Mouse (Mus musculus) gastrocnemius, postnatal 14 days (tissue): Measurements from ENCODE around the gene Sik3. TPM values are rescaled to one million over a fixed set of nuclear protein-coding genes. Genes with fewer than 3 reads are reported as not detected.
A peak's percentile ranks its signal among the peaks of the same experiment; 100 is the strongest.

Experiments used
- DNase-seq: peaks from one replicate; pipeline ENCODE4 v3.0.0; 2021; ENCODE audit warnings: mixed read lengths
- intact Hi-C: fragments of 180-260 bp; cut with DNase I; formaldehyde crosslinking; loops from one replicate; pipeline ENCODE4 v1.15.1; 2025; ENCODE audit warnings: low total_unique reads
- total RNA-seq, 2 experiments: library from RNA; stranded (reverse); gene quantifications; 2 replicates each; pipeline ENCODE4 v1.2.3; 2021

Gene Sik3
- total RNA-seq, 2 experiments from 2014 or later: 37.4 TPM

DNA sequence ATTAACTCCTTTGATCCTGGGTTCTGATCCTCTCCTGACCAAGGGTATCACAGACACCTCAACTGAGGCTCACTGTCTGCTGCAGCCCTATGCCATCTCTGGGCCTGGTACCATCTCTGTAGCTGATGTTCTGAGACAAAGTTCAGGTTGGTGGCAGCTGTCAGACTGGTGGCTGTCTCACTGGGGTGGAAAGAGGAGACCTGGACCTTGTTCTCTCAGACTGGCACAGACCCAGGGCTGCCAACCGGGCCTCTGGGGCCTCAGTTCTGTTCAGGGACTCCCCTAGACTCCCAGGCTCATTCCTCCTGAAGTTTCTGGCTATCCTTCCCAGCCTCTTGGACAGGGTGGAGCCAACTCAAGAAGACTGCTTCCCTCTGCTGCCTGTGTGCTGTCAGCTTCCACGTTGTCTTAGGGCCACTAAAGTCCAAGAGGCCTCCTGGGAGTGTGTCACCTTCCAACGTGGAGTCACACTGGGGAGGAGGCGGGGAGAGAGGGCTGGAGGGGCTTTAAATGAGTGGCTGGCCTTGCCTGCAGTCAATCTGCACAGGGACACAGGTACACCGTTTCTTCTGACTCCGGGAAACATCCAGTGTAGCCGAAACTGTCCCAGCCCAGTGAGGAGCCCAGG lies 228.0 kb downstream of the Sik3 start, which contains the start of gene Apoa4:
Gene Apoa4 (plus strand): TSS at position 171 of the 628 bp plus-strand sequence.
- intact Hi-C loops: no loop called here
- no peak for DNase-seq

DNA sequence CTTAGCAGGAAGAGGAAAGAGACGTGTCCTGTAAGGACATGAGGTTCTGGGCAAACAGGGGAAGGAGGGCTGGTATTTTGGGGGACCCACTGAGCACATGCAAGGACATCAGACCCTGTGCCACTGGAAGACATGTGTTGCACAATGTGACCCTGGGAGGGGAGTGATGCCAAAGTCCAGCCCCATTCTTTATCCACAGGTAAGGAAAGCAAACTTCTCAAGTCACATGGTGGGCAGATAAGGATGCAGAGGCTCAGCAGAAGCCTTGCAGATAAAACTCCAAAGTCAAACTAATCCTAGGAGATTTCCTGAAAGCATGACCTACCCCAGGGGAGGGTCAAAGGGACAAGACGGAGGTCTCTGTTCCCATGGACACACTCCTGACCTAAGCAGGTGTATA lies 229.2 kb downstream of the Sik3 start:
- DNase-seq: no peak
- intact Hi-C loops: no loop called here

DNA sequence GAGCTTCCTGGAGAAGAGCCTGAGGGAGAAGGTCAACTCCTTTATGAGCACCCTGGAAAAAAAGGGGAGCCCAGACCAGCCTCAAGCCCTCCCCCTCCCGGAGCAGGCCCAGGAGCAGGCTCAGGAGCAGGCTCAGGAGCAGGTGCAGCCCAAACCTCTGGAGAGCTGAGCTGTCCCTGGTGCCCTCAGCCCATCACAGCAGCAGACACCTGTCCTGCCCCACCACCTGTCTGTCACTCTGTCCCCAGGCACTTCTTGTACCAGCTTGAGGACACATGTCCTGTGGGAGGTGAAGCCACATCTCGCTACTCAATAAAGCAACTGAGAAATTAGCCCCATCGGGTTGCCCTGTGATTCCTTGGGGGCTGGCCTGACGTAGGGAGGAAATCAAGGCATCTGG lies 230.5 kb downstream of the Sik3 start:
- intact Hi-C loops: no loop called here
- DNase-seq: no peak

DNA sequence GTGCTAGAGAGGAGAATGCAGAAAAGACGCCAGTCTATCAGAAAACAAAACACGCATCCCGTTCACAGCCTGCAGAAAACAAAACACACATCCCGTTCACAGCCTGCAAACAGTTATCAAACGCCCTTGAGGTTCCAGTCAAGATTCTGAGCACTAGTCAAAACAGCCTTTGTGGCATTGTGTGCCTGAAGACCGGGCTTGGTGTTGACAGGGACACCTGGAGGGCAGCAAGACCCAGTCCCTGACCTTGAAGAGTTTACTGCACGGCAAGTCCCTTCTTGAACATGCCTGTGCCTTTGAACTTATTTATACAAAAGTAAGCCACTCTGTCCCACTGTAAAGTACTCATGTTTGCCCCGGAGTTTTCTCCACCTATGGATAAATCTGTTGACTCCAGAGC lies 231.0 kb downstream of the Sik3 start:
- intact Hi-C loops: no loop called here
- no peak for DNase-seq

DNA sequence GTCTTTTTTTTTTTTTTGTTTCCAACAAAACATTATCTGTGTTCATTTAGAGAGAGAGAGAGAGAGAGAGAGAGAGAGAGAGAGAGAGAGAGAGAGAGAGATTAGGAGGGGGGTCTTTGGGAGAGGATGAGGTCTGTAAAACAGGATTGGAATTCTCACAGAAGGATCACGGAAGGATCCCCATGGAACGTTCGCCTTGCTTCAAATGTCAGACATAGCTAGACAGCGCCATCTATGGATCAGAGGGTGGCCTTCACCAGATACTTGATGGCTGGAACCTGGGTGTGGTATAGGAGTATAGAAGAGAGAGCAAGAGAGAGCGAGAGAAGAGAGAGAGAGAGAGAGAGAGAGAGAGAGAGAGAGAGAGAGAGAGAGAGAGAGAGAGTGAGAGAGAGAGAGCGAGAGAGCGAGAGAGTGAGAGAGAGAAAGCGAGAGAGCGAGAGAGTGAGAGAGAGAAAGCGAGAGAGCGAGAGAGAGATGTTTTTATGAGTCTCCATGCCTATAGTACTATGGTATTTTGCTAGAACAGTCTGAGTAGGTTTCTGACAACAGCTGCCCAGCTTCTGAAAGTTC lies 234.2 kb downstream of the Sik3 start:
- intact Hi-C loops: loop anchor here (5.0 kb wide), 1 partner anchor 240 kb away; no protein-coding TSS in a partner anchor
- peak; percentile 41 for DNase-seq

DNA sequence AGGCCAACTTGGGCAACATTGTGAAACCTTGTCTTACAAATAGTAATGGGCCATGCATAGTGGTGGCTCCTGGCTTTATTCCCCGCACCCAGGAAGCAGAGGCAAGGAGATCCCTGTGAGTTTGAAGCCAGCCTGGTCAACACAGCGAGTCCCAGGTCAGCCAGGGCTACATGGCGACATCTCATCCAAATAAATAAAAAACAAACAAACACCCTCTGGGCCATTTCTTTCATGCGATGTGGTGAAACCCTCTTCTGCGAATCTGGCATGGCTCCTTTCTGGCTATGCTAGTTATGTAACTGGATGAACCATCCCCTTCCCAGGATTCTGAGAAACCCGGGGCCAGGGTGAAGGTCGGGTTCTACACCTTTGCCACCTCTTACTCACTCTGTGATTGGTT lies 243.6 kb downstream of the Sik3 start:
- DNase-seq: no peak
- intact Hi-C loops: no loop called here

DNA sequence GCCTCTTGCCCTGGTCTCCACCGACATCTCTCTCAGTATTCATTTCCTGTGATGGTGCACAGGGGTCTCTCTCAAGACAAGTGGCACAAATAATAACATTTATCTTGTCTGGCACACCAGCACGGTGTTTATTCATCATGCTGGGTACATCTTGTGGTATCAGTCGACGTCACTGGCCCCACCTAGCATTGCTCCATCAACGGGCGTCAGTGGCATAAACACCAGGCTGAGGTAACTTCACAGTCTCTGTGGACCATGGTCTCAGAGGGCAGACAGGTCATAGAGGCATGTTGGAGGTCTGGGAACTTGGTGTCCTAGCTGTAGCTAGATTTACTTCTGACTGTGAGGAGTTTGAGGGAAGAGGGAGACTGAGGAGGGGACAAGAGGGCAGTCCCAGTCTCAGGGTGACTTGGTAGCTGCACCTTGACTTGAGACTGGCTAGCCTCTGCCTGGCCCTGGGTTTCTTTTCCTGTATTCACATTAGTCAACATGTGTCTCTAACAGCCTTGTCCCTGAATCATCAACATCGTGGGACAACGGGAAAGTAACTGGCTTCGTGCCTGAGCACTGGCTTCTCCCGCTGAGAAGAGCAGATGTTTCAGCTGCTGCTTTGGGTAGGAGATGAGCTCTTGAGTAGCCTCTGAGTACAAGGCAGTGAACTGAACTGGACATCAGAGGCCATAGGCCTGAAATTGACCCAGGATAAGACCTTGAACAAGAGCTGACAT lies 244.2 kb downstream of the Sik3 start:
- no peak for DNase-seq
- intact Hi-C loops: no loop called here

DNA sequence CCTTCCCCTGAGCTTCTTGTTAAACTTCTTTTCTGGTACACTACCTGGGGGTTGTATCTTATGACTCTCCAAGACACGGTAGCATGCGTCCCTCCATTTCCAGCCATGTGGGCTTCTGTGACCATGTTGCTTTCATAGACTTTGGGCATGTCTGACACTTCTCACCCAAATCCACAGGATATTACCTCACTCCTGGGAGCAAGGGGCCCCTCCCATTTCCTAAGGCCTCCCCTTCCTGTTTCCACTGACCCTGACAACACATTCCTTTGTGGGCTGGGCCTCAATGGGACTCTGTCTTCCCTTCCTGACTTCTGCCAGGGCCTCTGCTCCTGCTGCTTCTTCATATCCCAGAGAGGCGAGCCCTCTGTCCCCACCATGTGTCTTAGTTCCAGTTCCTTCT lies 244.9 kb downstream of the Sik3 start:
- intact Hi-C loops: no loop called here
- no peak for DNase-seq

DNA sequence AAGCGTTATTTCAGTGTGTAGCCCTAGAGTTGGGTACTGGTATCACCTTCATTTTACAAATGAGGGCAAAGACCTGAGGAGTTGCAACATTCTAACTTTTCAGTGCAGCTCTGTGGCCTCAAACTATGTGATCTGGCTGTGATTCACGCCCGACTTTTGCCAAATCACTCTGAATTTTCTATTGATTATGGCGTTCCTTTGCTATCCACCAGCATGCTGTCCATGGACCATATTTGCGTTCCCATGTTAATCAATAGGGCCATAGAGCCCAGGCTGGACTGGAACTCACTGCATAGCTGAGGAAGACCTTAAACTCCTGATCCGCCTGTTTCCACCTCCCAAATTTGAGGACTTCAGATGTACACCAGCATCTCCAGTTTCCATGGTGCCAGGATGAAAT lies 246.5 kb downstream of the Sik3 start:
- DNase-seq: no peak
- intact Hi-C loops: no loop called here

DNA sequence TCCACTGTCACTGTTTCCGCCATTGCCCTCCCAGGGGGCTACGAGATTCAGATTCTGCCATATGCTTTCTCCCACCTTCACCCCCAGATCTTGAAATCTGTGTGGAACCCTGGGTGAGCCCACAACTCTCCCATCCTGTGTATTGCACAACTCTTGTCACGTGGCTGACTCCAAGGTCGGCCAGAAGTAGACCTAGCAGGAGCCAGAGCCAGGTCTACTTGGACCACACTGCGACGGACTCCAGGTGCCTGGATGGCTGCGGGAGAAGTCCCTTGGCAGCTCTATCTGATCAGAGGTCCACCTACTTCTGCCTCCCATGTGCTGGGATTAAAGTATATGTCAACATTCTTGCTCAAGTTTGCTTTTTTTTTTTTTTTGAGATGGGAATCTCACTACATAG lies 248.5 kb downstream of the Sik3 start:
- DNase-seq: no peak
- intact Hi-C loops: no loop called here

DNA sequence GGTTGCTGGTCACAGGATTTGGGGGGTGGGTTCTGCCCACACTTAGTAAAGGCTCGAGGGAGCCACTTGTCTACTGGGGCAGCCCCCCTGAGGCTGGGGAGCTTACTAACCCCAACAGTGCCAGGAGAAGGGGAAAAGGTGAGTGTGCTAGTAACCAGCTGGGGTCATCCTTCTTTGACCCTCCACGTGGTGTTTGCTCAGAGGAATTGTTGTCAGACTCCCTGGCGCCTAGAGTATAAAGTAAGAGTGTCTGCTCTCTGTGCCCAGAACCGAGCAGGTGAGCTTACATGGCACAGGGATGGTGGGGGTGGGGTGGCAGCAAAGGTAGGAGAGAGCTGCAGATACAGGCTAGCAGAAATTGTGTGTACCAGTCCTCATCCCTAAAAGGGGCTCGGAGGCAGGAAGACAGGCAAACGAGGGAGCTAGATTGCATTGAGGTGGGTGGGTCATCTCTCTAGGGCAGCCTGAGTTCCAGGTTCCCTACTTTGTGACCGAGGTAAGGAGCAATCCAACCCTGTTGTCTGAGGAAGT lies 255.8 kb downstream of the Sik3 start, which contains the start of gene Apoa5:
Gene Apoa5 (plus strand): TSS at position 291 of the 531 bp plus-strand sequence.
- DNase-seq: no peak
- intact Hi-C loops: no loop called here

DNA sequence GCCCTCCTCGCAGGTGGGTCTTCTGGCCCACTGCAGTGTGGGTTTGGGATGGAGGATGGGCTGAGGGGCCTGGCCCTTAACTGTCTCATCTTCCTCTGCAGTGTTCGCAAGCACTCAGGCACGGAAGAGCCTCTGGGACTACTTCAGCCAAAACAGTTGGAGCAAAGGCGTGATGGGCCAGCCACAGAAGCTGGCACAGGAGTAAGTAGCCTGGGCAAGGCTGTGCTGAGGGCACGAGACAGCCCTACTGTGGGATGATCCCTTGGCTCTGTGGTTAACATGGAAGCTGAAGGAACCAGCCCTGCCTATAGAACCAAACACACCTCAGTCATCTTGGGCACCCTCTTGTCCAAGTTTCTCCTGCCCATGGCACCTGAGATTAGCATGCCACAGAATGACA lies 256.5 kb downstream of the Sik3 start:
- no peak for DNase-seq
- intact Hi-C loops: no loop called here

DNA sequence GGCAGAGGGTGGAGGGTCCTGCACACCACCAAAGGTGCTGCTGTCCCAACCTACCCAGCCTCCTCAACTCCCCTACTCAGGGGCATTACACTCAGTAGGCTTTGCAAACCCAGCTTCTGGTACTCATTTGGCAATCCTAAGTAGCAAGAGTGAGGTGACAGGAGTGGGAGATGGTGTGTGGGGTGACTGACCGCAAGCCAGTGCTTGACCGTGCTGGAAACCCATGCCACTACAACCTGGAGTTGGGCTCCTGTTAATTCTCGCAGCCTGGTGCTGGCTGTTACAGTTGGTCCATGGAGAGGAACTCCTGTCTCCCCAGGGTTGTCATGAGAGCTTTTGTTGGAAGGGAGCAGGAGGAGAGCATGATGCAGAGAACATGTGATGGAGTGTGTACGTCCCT lies 258.2 kb downstream of the Sik3 start:
- intact Hi-C loops: no loop called here

DNA sequence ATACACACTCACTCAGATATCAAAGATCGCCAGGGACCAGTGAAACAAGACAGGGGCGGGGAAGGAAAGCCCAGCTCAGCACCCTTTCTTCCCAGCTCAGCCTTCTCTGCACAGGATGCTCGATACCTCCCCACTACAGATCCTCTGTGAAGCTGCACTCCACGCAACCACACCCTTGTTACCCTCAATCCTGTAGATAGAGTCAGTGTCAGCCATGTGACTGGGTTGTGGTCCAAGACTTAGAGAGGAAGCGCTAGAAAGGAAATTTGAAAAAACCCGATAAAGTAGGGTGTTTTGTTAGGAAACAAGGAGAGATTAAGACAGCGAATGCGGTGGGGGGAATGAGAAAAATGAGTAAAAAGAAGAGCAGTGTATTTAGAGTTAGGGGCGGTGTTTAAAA lies 259.4 kb downstream of the Sik3 start:
- intact Hi-C loops: no loop called here
- no peak for DNase-seq

More for the DNA sequence above, 258.2 kb downstream of the Sik3 start:
- DNase-seq: no peak

DNA sequence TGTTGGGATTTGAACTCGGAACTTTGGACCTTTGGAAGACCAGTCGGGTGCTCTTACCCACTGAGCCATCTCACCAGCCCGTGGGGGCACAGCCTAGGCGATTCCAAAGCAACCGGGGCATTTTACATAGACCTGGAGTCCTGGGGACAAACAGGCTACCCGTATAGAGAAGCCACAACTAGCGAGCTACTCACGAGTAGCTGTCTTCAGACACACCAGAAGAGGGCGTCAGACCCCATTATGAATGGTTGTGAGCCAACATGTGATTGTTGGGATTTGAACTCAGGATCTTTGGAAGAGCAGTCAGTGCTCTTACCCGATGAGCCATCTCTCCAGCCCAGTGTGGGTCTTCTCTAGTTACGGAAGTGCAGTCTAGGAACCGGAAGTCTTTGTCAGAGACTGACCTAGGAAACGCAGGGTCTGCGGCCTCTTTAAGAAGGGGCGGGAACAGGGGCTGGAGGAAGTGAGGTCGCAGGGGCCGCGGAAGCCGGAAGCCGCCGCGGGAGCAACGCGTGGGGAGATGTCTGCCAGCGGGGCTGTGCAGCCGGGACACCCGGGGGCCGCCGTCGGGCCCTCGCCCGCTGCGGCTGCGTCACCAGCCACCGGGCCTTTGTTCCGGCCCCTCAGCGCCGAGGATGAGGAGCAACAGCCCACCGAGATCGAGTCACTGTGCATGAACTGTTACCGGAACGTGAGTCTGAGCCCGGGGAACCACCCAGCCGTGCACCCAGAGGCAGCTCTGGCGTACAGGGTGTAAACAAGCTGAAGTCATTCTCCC lies 260.2 kb downstream of the Sik3 start, which contains the start of gene Zpr1:
Gene Zpr1 (plus strand): TSS at position 388 of the 778 bp plus-strand sequence.
- intact Hi-C loops: no loop called here
- peak; percentile 88 for DNase-seq

Other genes with a start within 250 kb of the Sik3 start
- 1 to 10 TPM; 2.7 to 3.7 TPM for gene Cep164, start 184.1 kb upstream of the Sik3 start, total RNA-seq
- 10 to 100 TPM; 41.0 to 55.8 TPM for gene Bace1, start 174.2 kb upstream of the Sik3 start, total RNA-seq
- 10 to 100 TPM; 13.7 to 13.9 TPM for gene Pcsk7, start 106.3 kb upstream of the Sik3 start, total RNA-seq
- gene Rnf214, start 105.9 kb upstream of the Sik3 start, total RNA-seq: 10 to 100 TPM; 21.2 to 25.9 TPM
- gene Tagln, start 76.8 kb upstream of the Sik3 start, total RNA-seq: 10 to 100 TPM; 43.4 to 64.7 TPM
- gene Sidt2, start 57.6 kb upstream of the Sik3 start, total RNA-seq: 10 to 100 TPM; 53.8 to 60.0 TPM
- gene Pafah1b2, start 130 bp upstream of the Sik3 start, total RNA-seq: 10 to 100 TPM; 45.7 to 51.0 TPM
- gene Apoa1, start 215.8 kb downstream of the Sik3 start, total RNA-seq: not detected
- not detected for gene Apoc3, start 222.8 kb downstream of the Sik3 start, total RNA-seq
- not detected for gene Apoa4, start 227.9 kb downstream of the Sik3 start, total RNA-seq